Mouse (Mus musculus) forebrain, embryonic 13.5 days (tissue): ENCODE results near the gene Appbp2. TPM values are rescaled to one million over a fixed set of nuclear protein-coding genes. Genes with fewer than 3 reads are reported as not detected.
"Not testable (repeated sequence)": the region's sequence is repeated elsewhere in the genome, so short reads cannot be mapped to it uniquely, and the experiment has no call there.

Experiments
- ATAC-seq: fragments of 200-750 bp; cut with Nextera tagmentation; 2 replicates; pipeline ENCODE4 v1.8.0; 2017
- H3K27ac ChIP-seq: fragments of 300-500 bp; sonication (generic); 2 replicates; pipeline ENCODE4 v1.5.1; 2015; ENCODE audit warnings: inconsistent platforms, mild to moderate bottlenecking, moderate library complexity
- H3K27me3 ChIP-seq: fragments of 300-500 bp; sonication (generic); 2 replicates; pipeline ENCODE4 v1.6.1; 2015; ENCODE audit warnings: mild to moderate bottlenecking, inconsistent platforms
- H3K36me3 ChIP-seq: fragments of 300-500 bp; sonication (generic); 2 replicates; pipeline ENCODE4 v1.6.1; 2015; ENCODE audit warnings: mild to moderate bottlenecking, inconsistent platforms; ENCODE audit not compliant: poor library complexity, severe bottlenecking
- H3K4me1 ChIP-seq: fragments of 300-500 bp; sonication (generic); 2 replicates; pipeline ENCODE4 v1.6.1; 2015; ENCODE audit warnings: inconsistent platforms
- H3K4me2 ChIP-seq: fragments of 300-500 bp; sonication (generic); 2 replicates; pipeline ENCODE4 v1.6.1; 2015; ENCODE audit warnings: inconsistent platforms, mild to moderate bottlenecking, moderate library complexity
- H3K4me3 ChIP-seq: fragments of 300-500 bp; sonication (generic); 2 replicates; pipeline ENCODE4 v1.5.1; 2015; ENCODE audit warnings: mild to moderate bottlenecking, inconsistent platforms
- H3K9ac ChIP-seq: fragments of 300-500 bp; sonication (generic); 2 replicates; pipeline ENCODE4 v1.6.1; 2015; ENCODE audit warnings: mild to moderate bottlenecking, inconsistent platforms
- H3K9me3 ChIP-seq: fragments of 300-500 bp; sonication (generic); replicated peaks from 2 replicates; pipeline ENCODE4 v1.6.1; 2016; ENCODE audit warnings: inconsistent platforms
- WGBS: fragments of 180-500 bp; shearing (Covaris S2); methylation state at CpG from one replicate; pipeline ENCODE4 v1.1.7; 2015; 5-methylcytosine and 5-hydroxymethylcytosine counted together
- polyA plus RNA-seq: library from polyadenylated mRNA; unstranded; fragments of >200 nt; fragmentation: Nextera tagmentation; extraction: Ambion mirVana; gene quantifications from 2 replicates; pipeline ENCODE4 v1.2.1, GENCODE M21; 2015

The Appbp2 gene
- polyA plus RNA-seq, 1 experiment from 2014 or later, result 46.3 TPM

GRCm38 (mm10) chr11:85178413-85178812, 56.5 kb downstream of the Appbp2 start:
- Histone ChIP-seq H3K27me3 (no peaks in the 10 kb centered on the region), H3K36me3 (no peaks in the 10 kb centered on the region), H3K4me3 (no peak overlapping the region), H3K9ac (no peak overlapping the region), H3K27ac (no peak overlapping the region), H3K4me1 (peaks cover 7% of the 10 kb centered on the region), H3K4me2 (no peak overlapping the region), H3K9me3 (no peaks in the 10 kb centered on the region)
- ATAC-seq, result no peak
- WGBS, result 84% methylated on average over 4 of the region's 4 CpGs

GRCm38 (mm10) chr11:85177761-85178160, 57.2 kb downstream of the Appbp2 start:
- H3K4me1 ChIP-seq, result peaks cover 3% of the 10 kb centered on the region; the same call in 1 of the 2 replicates
- no peak overlapping the region for H3K4me3 ChIP-seq
- 88% methylated on average over 6 of the region's 6 CpGs for WGBS
- H3K9ac ChIP-seq, result no peak overlapping the region
- ATAC-seq, result no peak
- H3K9me3 ChIP-seq, result no peaks in the 10 kb centered on the region
- no peak overlapping the region for H3K4me2 ChIP-seq
- no peak overlapping the region for H3K27ac ChIP-seq
- no peaks in the 10 kb centered on the region for H3K36me3 ChIP-seq
- no peaks in the 10 kb centered on the region for H3K27me3 ChIP-seq

GRCm38 (mm10) chr11:85175941-85176340, 59.0 kb downstream of the Appbp2 start:
- no peaks in the 10 kb centered on the region for H3K9me3 ChIP-seq
- no peak overlapping the region for H3K4me2 ChIP-seq
- H3K4me3 ChIP-seq, result no peak overlapping the region
- H3K4me1 ChIP-seq, result no peaks in the 10 kb centered on the region
- 86% methylated on average over 3 of the region's 3 CpGs for WGBS
- H3K9ac ChIP-seq, result no peak overlapping the region
- no peak overlapping the region for H3K27ac ChIP-seq
- no peaks in the 10 kb centered on the region for H3K36me3 ChIP-seq
- ATAC-seq, result no peak
- H3K27me3 ChIP-seq, result no peaks in the 10 kb centered on the region

- Histone ChIP-seq H3K9ac (peak overlapping the region; percentile 56; the same call in 1 of the 2 replicates), H3K4me1 (peaks cover 11% of the 10 kb centered on the region), H3K4me2 (peak overlapping the region; percentile 59; the same call in 1 of the 2 replicates), H3K36me3 (no peaks in the 10 kb centered on the region), H3K27ac (no peak overlapping the region), H3K4me3 (no peak overlapping the region), H3K9me3 (no peaks in the 10 kb centered on the region), H3K27me3 (no peaks in the 10 kb centered on the region)
- 37% methylated on average over 2 of the region's 2 CpGs for WGBS
- no peak for ATAC-seq
These were observed 64.1 kb downstream of the Appbp2 start for GRCm38 (mm10) chr11:85170833-85171232.

- Histone ChIP-seq H3K4me1 (peaks cover 11% of the 10 kb centered on the region), H3K36me3 (no peaks in the 10 kb centered on the region), H3K4me3 (peak within 1 kb of the TSS; percentile 24), H3K9ac (peak within 1 kb of the TSS; percentile 56), H3K27ac (no peak within 1 kb of the TSS), H3K9me3 (no peaks in the 10 kb centered on the region), H3K4me2 (peak within 1 kb of the TSS; percentile 59), H3K27me3 (no peaks in the 10 kb centered on the region)
- ATAC-seq, result peak; percentile 95
- 12% methylated on average over 21 of the region's 21 CpGs for WGBS
These were observed 64.7 kb downstream of the Appbp2 start, which contains the start of gene 1700125H20Rik for GRCm38 (mm10) chr11:85170058-85170740. TSS of gene 1700125H20Rik (plus strand) at chr11:85170404.

- H3K36me3 ChIP-seq, result no peaks in the 10 kb centered on the region
- H3K27me3 ChIP-seq, result no peaks in the 10 kb centered on the region
- H3K4me1 ChIP-seq, result peaks cover 11% of the 10 kb centered on the region
- H3K4me3 ChIP-seq, result no peak overlapping the region
- H3K27ac ChIP-seq, result no peak overlapping the region
- H3K9ac ChIP-seq, result no peak overlapping the region
- no peak overlapping the region for H3K4me2 ChIP-seq
- WGBS, result 83% methylated on average over 1 of the region's 1 CpGs
- H3K9me3 ChIP-seq, result no peaks in the 10 kb centered on the region
- ATAC-seq, result no peak
These were observed 67.4 kb downstream of the Appbp2 start for GRCm38 (mm10) chr11:85167503-85167902.

- no peak overlapping the region for H3K9ac ChIP-seq
- H3K4me2 ChIP-seq, result no peak overlapping the region
- H3K27me3 ChIP-seq, result no peaks in the 10 kb centered on the region
- no peak overlapping the region for H3K27ac ChIP-seq
- no peaks in the 10 kb centered on the region for H3K9me3 ChIP-seq
- ATAC-seq, result no peak
- no peak overlapping the region for H3K4me3 ChIP-seq
- no peaks in the 10 kb centered on the region for H3K36me3 ChIP-seq
- H3K4me1 ChIP-seq, result no peaks in the 10 kb centered on the region
These were observed 70.6 kb downstream of the Appbp2 start for GRCm38 (mm10) chr11:85164371-85164770.

- H3K27ac ChIP-seq, H3K4me1 ChIP-seq, H3K27me3 ChIP-seq, H3K9me3 ChIP-seq, ATAC-seq, H3K4me3 ChIP-seq, H3K9ac ChIP-seq, H3K4me2 ChIP-seq, H3K36me3 ChIP-seq: not testable (repeated sequence)
- WGBS, result 68% methylated on average over 1 of the region's 1 CpGs
These were observed 71.9 kb downstream of the Appbp2 start for GRCm38 (mm10) chr11:85163014-85163413.

GRCm38 (mm10) chr11:85157301-85157700, 77.6 kb downstream of the Appbp2 start:
- no peaks in the 10 kb centered on the region for H3K27me3 ChIP-seq
- no peak overlapping the region for H3K4me3 ChIP-seq
- no peaks in the 10 kb centered on the region for H3K36me3 ChIP-seq
- no peak for ATAC-seq
- 80% methylated on average over 2 of the region's 2 CpGs for WGBS
- H3K27ac ChIP-seq, result no peak overlapping the region
- no peak overlapping the region for H3K4me2 ChIP-seq
- H3K9ac ChIP-seq, result no peak overlapping the region
- H3K9me3 ChIP-seq, result no peaks in the 10 kb centered on the region
- H3K4me1 ChIP-seq, result no peaks in the 10 kb centered on the region

- Histone ChIP-seq H3K4me1 (no peaks in the 10 kb centered on the region), H3K9me3 (no peaks in the 10 kb centered on the region), H3K27me3 (no peaks in the 10 kb centered on the region), H3K4me2 (no peak overlapping the region), H3K9ac (no peak overlapping the region), H3K4me3 (no peak overlapping the region), H3K27ac (no peak overlapping the region), H3K36me3 (no peaks in the 10 kb centered on the region)
- no peak for ATAC-seq
- WGBS, result 92% methylated on average over 2 of the region's 2 CpGs
These were observed 82.5 kb downstream of the Appbp2 start for GRCm38 (mm10) chr11:85152256-85152930.

- ATAC-seq, result peak; percentile 97
- Histone ChIP-seq H3K36me3 (no peaks in the 10 kb centered on the region), H3K27ac (peak within 1 kb of the TSS; percentile 83), H3K9me3 (no peaks in the 10 kb centered on the region), H3K9ac (peak within 1 kb of the TSS; percentile 88), H3K4me1 (peaks cover 23% of the 10 kb centered on the region), H3K4me3 (peak within 1 kb of the TSS; percentile 85), H3K27me3 (no peaks in the 10 kb centered on the region), H3K4me2 (peak within 1 kb of the TSS; percentile 66)
- 1% methylated on average over 78 of the region's 94 CpGs for WGBS
These were observed 95.1 kb downstream of the Appbp2 start, which contains the start of gene Usp32 for GRCm38 (mm10) chr11:85139581-85140540. TSS of gene Usp32 (minus strand) at chr11:85140161.
